Mouse (Mus musculus) A20 (cell line): ENCODE measurements around the gene Map2k3.
A peak's percentile ranks its signal among the peaks of the same experiment; 100 is the strongest.

ENCODE experiments used
- DNase-seq: peaks from one replicate; pipeline ENCODE4 v3.0.0-alpha.2; 2011; ENCODE audit warnings: low read depth, low spot score

Map2k3 gene

DNA sequence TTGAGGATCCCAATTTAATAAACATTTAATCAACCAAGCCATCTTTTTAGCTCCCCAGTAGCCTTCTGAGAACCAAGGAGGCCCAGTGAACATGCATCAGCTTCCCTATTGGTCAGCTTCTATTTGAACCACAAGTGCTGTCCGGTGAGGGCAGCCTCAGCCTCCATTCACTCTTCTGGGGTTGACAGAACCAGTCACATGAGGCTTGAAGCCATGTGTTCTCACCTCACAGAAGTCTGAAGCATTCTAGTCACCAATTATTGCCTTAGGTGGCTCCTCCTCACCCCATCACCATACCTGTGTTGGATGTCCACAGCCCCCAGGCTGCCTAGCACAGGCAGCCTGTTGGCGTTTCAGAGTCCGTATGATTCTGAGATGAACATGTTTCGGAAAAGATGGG is 27.1 kb downstream of the Map2k3 start:
- DNase-seq, result no peak

GRCm38 (mm10) chr11:60961176-60961575 is 29.3 kb downstream of the Map2k3 start:
- DNase-seq, result no peak

DNA sequence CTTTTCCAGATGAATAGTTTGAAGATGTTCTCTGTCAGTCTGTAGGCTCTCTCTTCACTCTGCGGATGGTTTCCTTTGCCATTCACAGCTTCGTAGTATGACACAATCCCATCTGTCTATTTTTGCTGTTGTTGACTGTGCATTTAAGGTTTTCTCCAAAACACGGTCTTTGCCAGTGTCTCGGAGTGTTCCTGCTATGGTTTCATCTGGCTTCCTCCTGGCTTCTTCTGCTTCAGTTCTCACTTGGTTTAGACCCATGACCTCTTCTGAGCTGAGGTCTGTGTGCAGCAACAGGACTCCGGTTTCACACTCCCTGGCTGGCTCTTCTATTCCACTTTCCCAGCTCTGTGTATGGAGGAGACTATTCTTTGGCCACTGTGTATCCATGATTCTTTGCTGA is 30.9 kb downstream of the Map2k3 start:
- no peak for DNase-seq

DNA sequence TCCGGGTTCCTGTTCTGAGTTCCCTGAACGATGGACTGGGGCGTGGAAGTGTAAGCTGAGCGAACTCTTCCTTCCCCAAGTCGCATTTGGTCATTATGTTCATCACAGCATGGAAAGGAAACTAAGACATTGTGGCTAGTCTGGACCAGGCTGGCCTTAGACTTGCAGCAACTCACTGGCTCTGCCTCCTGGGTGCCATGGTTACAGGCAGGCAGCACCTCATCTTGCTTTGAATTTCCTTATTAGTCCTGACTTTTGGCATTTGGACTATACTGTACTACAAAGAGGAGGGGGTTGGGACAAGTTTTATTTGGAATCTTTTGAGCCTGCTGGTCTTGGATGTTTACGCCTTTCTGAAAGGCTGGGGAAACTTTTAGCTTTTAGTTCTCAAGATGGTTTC is 35.1 kb downstream of the Map2k3 start:
- no peak for DNase-seq

DNA sequence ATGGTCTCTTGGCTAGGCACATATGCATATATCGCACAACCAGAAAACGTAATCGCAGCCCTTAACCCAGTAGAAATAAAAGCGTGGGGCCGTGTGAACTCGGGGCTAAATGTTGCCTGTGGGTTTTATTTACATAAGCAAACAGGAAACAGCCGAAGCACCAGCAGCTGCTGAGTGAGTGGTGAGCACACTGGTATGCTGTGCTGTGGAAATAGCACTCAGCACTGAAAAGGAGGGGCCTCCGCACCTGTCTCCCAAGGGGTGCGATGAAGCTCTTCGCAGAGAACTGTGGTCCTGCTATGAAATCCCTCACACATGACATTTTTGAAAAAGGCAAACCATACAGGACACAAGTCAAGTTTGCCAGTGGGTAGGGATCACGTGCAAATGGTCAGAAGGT is 43.3 kb downstream of the Map2k3 start:
- DNase-seq, result peak; percentile 76

DNA sequence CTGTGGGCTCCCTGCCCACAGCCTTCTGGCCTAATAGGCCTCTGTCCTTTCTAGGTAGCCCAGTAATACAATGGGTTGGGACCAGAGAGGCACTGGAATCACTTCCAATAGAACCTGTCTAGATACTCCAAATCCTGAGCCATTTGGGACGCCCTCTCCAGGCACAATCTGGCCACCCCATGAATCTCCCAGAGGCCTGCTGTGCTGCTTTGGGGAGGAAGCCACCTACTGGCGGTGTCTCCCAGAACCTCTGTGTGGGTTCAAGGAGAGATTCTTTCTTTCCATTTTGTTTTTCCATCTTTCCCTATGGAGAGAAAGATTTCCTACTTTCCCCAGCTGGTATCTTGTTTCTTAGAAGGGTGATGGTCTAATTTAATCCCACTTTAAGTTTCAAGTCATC is 44.4 kb downstream of the Map2k3 start:
- peak; percentile 41 for DNase-seq

DNA sequence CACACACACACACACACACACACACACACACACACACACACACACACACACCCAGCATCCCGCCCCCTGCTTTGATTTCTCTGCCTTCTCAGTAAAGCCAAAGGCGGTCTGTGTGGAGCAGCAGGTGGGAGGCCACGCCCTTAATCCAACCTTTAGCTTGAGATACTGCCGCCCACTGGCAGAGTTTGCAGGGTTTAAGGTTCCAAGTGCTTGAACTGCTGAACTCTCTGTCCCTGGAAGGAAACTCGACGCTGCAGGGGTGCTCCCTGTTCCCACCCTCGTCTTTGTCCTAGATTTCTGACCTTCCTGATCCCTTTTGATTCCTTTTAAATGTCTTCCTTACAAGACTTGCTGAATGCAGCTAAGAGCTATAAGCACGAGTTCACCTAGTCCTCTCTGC is 44.9 kb downstream of the Map2k3 start:
- peak; percentile 73 for DNase-seq

- DNase-seq, result no peak
Observed at GRCm38 (mm10) chr11:60977153-60977552, 45.3 kb downstream of the Map2k3 start.

DNA sequence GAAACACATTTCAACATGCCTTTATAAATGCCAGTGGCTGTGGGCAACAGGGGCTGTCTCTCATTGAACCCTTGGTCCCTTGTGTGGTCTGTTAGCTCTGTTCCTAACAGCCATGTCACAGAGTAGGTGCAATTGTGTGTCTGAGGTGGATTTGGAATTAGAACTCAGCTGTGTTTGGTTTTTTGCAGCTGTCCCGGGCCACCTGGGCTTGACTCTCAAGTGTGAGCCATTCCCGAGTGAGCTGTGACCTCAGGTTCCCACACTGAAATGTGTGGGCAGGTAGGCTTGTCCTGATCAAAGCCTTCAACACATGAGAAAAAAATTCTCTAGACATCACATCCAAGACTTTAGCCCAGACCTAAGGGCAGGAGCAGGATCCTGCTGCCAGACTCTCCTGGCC is 46.8 kb downstream of the Map2k3 start:
- no peak for DNase-seq

DNA sequence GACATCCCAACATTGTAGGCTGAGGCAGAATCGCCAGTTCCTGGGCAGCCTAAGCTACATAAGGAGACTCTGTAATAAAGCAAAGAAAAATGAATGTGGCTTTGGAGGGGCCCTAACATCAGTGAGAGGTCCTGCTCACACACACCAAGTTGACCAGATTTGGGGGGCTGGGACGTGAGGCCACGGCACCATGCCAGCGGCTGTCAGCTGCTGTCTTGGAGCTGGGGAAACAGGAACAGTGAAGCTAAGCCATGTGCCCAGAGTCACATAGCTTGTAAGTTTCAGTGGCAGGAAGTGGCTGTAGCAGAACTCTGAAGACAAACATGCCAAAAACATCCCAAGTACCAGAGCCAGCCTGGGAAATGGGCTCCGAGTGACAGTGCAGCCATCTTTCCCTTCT is 48.0 kb downstream of the Map2k3 start:
- no peak for DNase-seq

DNA sequence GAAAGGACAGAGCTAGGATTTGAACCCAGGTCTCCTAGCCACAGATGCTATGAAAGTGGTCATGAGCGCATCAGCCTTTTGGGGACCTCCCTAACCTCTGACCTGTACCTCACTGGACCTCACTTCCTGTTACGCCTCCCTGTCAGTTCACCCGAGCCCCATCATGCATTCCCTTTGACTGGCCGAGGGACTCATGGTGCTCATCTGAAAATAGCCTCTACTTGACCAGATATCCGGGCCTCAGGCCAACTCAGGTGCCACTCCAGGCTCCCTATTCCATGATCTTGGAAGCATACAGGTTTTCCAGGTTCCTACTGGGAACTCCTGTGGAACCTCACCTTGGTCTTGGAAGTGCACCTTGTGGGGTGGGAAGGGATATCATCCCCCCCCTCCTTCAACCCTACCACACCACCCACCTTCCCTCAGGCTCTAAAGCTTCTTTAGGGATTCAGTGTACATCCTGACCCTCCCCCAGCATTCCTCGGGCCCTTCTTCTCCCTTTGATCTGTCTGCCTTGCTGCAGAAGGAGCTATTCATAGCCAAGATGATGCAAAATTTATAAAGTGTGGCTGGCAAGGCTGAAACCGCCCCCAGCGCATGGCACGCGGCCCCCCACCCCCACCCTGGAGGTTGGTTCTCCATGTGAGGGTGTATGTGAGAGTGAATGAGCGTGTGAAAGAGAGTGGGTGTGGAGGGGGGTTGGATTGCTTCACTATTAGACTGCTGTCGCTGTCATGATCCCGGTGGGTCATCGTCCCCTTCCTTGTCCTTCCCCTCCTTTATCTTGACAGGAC is 50.1 kb downstream of the Map2k3 start:
- DNase-seq, result no peak

GRCm38 (mm10) chr11:60984912-60985558 is 53.2 kb downstream of the Map2k3 start:
- no peak for DNase-seq

GRCm38 (mm10) chr11:60990428-60990827 is 58.6 kb downstream of the Map2k3 start:
- DNase-seq, result no peak
